Mouse (Mus musculus) B cell, adult 67 days (primary cell): ENCODE results near the gene Zfp965. TPM values are rescaled to one million over a fixed set of nuclear protein-coding genes. Genes with fewer than 3 reads are reported as not detected.

ENCODE experiments used
- total RNA-seq, 2 experiments: library from RNA; stranded (reverse); gene quantifications; 4 replicates each; pipeline ENCODE4 v1.2.4; 2023

The Zfp965 gene
- total RNA-seq, result 1 to 10 TPM; 1.2 to 7.2 TPM

DNA sequence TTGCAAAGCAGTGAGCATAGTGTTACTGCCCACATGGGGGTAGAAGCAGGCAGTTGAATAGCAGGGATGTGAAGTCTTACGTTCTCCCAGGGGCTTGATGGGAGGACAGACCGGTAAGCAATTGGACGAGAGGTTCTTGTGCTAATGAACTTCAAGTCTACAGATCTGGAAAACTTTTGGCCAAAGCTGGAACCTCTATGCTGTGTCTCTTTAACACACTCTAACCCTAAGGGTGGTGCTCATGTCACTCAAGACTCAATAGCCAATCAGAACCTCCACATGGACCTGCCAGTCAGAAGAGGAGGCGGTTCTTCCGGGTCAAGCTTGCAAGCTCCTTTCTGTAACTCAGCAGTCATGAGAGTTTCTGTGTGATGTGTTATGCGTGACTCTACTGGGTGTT is at the start of gene Zfp965:
TSS of gene Zfp965 (plus strand) at position 301 of the 400 bp plus-strand sequence.

DNA sequence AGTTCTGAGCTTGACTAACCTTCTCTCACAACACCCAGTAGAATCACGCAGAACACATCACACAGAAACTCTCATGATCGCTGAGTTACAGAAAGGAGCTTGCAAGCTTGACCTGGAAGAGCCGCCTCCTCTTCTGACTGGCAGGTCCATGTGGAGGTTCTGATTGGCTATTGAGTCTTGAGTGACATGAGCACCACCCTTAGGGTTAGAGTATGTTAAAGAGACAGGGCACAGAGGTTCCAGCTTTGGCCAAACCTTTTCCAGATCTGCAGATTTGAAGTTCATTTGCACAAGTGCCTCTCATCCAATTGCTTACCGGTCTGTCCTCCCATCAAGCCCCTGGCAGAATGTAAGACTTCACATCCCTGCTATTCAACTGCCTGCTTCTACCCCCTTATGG is 34.1 kb upstream of the Zfp965 start, which contains the start of gene Gm4724:
TSS of gene Gm4724 (minus strand) at position 101 of the 400 bp plus-strand sequence.

Other genes starting within 250 kb of the Zfp965 start
- gene Gm14440, start 194.9 kb upstream of the Zfp965 start, total RNA-seq, result 1 to 10 TPM; 2.1 to 2.5 TPM
- gene Gm4631, start 131.8 kb upstream of the Zfp965 start, total RNA-seq, result 10 to 100 TPM in 1 of 2 experiments, 1 to 10 TPM in 1; 9.0 to 10.6 TPM
- gene Zfp968, start 97.5 kb upstream of the Zfp965 start, total RNA-seq, result 1 to 10 TPM in 1 of 2 experiments, not detected in 1; 2.8 TPM
- not detected for gene Gm4724, start 34.2 kb upstream of the Zfp965 start, total RNA-seq
- not detected for gene Gm11007, start 174.0 kb downstream of the Zfp965 start, total RNA-seq
- gene Zfp969, start 233.7 kb downstream of the Zfp965 start, total RNA-seq, result not detected